Mouse (Mus musculus): ENCODE measurements at regions not wholly inside any gene's neighbourhood (a gene's known extent, or its start where the extent isn't known, plus 50 kb on each side); places are given as distances from the start of the nearest gene placed in this dataset.

DNA sequence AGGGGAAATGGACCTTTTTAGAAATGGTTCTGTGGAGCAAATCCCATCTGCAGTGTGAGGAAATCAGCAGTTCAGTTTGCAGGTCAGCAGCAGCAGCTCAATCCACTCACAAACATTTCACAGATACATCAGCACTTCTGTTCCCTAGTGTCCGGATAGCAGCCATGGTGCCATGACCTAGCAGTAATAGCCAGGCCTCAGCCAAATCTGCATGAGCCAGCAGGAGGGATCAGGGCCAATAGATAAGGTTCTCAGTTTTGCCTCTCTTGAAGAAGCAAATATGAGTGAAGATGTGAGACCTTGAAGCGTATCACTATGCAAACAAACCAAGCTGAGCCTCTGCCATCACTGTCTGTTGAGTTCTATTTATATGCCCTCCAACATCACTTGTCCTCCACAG, 380.7 kb upstream of the Chrm3 start:
- DNase-seq (ENCODE audit: low spot score in 2 of 2): no peak

GRCm38 (mm10) chr13:10725745-10726171, 365.1 kb upstream of the Chrm3 start:
- DNase-seq (ENCODE audit: low spot score in 2 of 2): no peak

DNA sequence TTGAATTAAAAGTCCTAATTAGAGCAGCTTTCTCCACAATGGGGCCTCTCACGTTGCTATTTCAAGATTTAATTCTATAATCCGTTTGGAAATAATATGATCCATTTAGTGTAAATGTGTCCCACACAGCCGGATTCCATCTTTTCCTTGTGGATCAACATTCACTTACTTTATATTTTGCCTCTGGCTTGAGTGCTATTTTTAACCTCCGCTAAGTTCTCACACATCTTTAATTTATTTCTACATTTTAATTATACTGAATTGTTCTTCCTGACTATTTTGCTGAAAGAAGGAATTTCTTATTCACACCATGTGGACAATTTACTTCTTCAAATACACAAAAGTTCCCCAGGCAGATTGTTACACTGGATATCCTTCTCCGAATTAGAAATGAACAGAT, 364.7 kb upstream of the Chrm3 start:
- DNase-seq (ENCODE audit: low spot score in 2 of 2): no peak

- DNase-seq (ENCODE audit: low spot score in 2 of 2): peak; percentile 50 to 55
Observed at GRCm38 (mm10) chr13:10720639-10721038, 360.0 kb upstream of the Chrm3 start.

GRCm38 (mm10) chr13:10711451-10711850, 350.8 kb upstream of the Chrm3 start:
- DNase-seq (ENCODE audit: low spot score in 2 of 2): no peak

DNA sequence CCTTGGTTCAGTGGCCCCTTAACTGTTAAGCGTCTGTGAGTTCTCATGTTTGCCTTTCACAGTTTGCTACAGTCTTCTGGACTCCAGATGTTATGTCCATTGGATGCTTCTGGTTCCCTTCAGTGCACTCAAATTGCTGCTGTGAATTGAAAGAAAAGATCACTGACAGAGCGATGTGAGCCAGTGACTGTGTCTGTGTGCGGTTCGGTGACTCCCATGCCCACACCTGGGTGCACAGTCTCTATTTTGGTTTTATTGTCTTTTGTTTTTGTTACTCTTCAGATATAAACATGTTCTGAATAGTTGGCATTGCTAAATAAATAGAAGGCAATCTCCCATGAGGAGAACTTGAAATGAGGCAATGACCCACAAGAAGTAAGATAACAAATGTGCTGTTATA, 350.3 kb upstream of the Chrm3 start:
- DNase-seq (ENCODE audit: low spot score in 2 of 2): no peak

DNA sequence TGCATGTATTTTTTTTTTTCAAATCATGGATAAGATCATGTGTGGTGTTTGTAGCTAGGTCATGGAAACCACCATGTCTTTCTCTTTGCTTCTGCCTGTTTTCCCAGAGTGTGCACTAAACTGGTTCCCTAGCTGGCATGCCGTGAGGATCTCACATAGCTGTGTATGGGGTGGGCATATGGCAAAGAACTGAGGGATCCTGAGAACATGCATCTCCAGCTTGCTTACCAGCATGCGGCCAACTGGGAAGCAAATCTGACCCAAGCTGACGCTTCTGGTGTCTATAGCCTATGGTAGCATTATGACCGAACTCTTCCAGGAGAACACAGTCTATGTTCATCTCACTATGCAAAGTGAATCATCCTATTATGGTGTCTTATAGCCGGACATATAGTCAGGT, 336.5 kb upstream of the Chrm3 start:
- DNase-seq (ENCODE audit: low spot score in 2 of 2): no peak

- no peak for DNase-seq (ENCODE audit: low spot score in 2 of 2)
Observed at GRCm38 (mm10) chr13:10696181-10696977, 335.7 kb upstream of the Chrm3 start.

DNA sequence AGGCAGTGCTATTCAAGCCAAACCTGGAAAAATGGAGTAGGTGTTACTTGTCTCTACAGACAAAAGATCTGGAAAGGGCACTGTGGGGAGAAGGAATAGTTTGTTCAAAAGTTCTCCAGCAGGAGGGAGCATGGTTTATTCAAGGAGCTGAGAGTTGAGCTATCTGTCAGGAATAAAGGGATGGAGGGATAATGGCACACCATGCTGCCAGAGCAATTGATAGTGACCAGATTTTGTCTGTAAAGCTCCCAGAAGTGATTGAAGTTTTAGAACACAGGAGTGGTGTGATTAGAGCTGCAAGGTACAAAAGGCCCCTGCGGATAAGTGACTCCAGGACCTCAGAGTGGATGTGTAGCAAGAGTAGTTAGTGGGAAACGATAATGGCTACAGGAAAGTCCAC, 330.7 kb upstream of the Chrm3 start:
- DNase-seq (ENCODE audit: low spot score in 2 of 2): no peak

- no peak for DNase-seq (ENCODE audit: low spot score in 2 of 2)
Observed at GRCm38 (mm10) chr13:10687379-10687778, 326.7 kb upstream of the Chrm3 start.

DNA sequence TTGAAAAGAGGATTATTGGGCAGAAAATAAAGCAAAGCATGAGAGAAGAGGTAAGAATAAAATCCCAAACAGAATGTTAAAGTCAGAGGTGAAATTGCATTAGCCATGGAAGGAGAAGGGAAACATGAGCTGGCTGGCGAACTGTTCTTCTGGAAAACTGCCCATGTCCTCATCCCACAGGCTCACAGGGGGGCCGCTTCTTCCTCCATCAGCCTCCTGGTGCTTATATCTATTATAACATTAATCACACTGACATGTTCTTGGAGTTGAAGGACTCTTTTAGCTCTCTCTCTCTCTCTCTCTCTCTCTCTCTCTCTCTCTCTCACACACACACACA, 293.4 kb upstream of the Chrm3 start:
- DNase-seq (ENCODE audit: low spot score in 2 of 2): no peak

DNA sequence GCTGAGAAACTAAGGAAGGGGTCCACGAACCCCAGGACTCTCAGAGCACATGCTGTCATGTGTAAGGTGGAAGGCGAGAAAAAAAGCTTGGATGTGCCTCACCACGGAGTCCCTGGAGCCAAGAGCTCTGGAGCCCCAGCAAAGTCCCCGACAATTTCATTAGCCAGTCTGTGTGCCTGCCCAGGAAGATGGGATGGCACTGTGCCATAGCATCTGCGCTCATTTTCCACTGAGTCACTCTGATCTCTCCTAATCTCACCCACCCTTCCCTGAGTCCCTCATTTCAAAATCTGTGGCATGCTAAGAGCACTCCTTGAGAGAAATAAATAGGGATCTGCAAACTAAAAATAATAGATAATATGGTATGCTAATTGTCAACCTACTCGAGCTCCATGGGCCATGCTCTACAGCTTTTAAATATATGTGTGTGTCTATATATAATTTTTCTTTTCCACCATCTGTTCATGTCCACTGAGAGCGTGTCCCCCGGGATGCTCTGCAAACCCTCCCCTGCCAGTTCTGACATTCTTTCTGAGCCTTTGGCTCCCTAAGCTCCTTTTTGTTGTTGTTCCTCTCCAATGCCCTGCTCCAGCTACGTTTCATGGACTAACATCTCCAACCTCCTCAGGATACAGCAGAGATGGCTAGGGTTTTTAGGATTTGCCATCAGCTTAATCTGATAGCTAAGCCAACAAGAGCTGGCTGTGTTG, 292.9 kb upstream of the Chrm3 start:
- DNase-seq (ENCODE audit: low spot score in 2 of 2): peak; percentile 64 to 75

DNA sequence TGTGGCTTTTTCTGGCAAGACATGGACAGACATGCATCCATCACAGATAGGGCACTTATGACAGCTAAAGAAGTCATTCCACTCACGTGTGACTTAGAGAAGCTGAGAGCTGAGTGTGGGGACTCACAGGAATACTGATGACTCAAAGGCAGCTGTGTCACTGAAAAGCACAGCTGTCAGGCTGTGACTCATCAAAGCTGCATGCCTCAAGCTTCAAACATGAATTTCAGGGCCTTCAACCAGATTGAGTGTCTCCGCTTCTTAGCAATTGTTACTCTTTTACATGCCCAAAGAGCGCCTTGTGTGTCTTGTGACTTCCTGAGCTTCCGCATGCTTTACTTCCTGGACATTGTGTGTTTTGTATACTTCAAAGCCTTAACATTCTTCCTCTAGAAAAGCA, 276.2 kb upstream of the Chrm3 start:
- peak; percentile 12 to 20 for DNase-seq (ENCODE audit: low spot score in 2 of 2)

DNA sequence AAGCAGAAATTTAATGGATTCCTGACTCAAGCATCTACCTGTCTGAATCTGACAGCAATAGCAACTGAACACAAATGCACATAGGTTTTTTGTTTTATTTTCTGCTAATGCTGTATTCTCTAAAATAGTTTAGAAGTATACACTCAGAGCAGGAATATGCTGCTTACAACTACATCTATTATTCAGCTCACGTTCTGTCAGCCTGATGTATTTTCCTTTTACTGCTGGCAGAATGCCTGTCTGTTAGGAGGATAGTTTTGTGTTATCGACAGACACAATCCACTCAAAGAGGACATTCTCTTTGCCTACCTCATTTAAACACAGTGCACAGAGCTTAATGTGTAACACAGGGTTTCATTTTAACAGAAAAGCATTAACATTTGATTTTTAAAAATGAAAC, 269.8 kb upstream of the Chrm3 start:
- DNase-seq (ENCODE audit: low spot score in 2 of 2): no peak

DNA sequence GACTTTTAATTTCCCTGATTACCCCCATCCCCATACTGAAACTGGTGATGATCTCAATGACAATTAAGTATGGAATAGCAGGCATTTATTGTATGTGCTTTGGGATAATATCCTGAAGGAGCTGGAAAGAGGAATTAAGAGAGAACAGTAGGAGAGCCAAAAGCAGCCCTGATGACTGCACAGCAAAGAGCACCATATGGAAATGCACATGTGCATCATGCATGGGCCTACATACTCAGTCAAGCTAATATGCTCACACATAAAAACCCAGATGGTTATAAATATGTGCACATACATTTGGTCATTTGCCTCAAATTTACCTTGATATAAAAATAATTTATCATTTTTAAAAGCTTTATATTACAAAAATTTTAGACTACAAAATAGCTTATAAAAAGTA, 259.0 kb upstream of the Chrm3 start:
- DNase-seq (ENCODE audit: low spot score in 2 of 2): no peak

- no peak for DNase-seq (ENCODE audit: low spot score in 2 of 2)
Observed at GRCm38 (mm10) chr13:10618421-10618954, 257.8 kb upstream of the Chrm3 start.

DNA sequence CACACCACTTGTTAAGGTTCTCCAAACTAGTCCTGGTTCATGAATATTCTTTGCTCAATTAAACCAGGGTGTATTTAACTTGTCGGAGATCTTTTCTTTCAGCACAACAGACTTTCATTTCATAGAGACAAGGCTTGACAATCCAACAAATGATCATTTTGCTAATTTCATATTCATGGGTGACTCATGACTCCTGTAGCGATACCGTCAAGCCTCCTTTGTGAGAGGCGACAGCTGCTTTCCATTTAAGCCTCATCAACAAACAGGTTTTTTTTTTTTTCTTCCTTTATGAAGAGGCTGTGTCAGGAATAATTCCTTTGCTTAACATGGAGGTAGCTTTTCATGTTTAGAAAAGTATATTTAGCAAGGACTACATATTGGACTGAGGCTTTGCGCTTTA, 214.3 kb upstream of the Chrm3 start:
- DNase-seq (ENCODE audit: low spot score in 2 of 2): peak in 1 of 2 experiments; percentile 8

GRCm38 (mm10) chr13:10566825-10567224, 206.2 kb upstream of the Chrm3 start:
- peak in 1 of 2 experiments; percentile 3 for DNase-seq (ENCODE audit: low spot score in 2 of 2)

DNA sequence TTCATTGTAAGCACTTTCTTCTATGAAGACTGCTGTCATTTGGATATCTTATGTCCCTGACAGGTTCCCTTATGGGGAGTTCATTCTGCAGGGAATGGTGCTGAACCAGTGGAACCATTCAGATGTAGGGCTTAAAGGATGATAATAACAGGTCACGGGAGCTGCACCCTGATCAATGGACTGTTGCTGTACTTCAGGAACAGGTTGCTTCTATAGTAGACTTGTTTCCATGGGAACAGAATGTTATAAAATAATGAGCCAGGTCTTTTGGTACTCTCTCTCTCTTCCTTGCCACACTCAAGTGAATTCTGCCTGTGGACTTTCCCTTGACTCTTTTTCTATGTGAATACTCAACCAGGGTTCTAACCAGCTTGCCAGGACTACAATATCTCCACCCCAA, 196.9 kb upstream of the Chrm3 start:
- no peak for DNase-seq (ENCODE audit: low spot score in 2 of 2)

GRCm38 (mm10) chr13:10554595-10554994, 193.9 kb upstream of the Chrm3 start:
- DNase-seq (ENCODE audit: low spot score in 2 of 2): no peak

DNA sequence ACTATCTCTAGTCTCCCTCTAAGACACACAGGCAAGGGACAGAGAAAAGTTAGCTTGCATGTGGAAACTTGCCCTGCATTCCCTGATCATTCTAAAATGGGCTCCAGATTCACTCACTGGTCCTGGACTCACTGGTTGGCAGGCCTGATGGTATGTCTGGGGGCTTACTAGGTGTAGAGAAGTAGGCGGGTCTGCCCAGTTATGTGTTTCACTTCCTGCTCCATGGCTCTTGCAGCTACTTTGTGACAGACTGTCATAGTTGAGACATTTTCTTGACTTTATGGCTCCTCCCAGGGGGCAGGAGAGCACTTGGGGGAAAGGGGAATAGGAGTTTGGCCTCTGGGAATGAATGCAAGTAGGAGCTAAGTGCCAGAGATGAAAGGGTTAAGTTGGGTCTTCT, 182.1 kb upstream of the Chrm3 start:
- no peak for DNase-seq (ENCODE audit: low spot score in 2 of 2)

DNA sequence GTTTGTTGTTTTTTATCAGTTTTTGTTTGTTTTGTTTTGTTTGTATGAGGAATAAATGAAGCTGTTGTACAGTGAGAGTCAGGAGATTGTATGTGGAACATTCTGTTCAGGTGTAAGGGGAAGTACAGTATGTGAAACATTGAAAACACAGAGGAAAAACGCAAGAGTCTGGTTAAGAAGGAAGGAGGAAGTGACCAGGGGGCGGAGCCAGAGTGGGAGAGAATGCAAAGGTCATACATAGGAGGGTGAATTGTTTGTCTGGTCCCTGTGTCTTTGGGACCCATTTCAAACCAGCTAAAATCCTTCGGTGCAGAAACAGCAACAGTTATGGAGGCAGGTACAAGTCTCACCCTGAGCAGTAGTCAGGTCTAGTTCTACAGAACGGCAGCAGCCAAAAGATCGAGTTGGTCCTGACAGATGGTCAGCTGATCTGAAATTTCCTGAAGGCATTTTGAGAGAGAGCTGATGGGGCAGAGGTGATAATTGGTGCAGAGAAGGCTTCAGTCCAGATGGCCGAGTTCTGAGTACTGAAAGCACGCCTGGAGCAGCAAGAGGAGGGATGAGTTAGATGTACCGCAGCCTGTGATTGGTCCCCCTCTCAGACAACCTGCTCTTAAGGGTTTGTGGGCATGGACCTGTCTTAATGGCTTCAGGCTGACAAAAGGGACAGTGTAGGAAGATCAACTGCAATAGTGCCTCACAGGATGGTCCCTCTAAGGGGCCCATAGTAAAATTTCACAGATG, 179.7 kb upstream of the Chrm3 start:
- DNase-seq (ENCODE audit: low spot score in 2 of 2): no peak
